Mouse (Mus musculus): ENCODE data around the gene Auh. TPM values are rescaled to one million over a fixed set of nuclear protein-coding genes. Genes with fewer than 3 reads are reported as not detected.

The Auh gene
- total RNA-seq, 2 experiments from 2014 or later: 108 to 111 TPM

GRCm38 (mm10) chr13:52806029-52806428, 123.5 kb downstream of the Auh start:
- DNase-seq (ENCODE audit: low spot score in 2 of 2): no peak

GRCm38 (mm10) chr13:52805581-52805980, 123.9 kb downstream of the Auh start:
- peak in 1 of 2 experiments; percentile 21 for DNase-seq (ENCODE audit: low spot score in 2 of 2)

GRCm38 (mm10) chr13:52802482-52802881, 127.0 kb downstream of the Auh start:
- DNase-seq (ENCODE audit: low spot score in 2 of 2): no peak

GRCm38 (mm10) chr13:52800687-52801341, 128.7 kb downstream of the Auh start:
- DNase-seq (ENCODE audit: low spot score in 2 of 2): no peak

- no peak for DNase-seq (ENCODE audit: low spot score in 2 of 2)
Measured at GRCm38 (mm10) chr13:52800091-52800490, 129.4 kb downstream of the Auh start.

GRCm38 (mm10) chr13:52794232-52794631, 135.2 kb downstream of the Auh start:
- no peak for DNase-seq (ENCODE audit: low spot score in 2 of 2)

- no peak for DNase-seq (ENCODE audit: low spot score in 2 of 2)
Measured at GRCm38 (mm10) chr13:52793434-52793989, 136.0 kb downstream of the Auh start.

- DNase-seq (ENCODE audit: low spot score in 2 of 2): no peak
Measured at GRCm38 (mm10) chr13:52792242-52792844, 137.1 kb downstream of the Auh start.

- DNase-seq (ENCODE audit: low spot score in 2 of 2): no peak
Measured at GRCm38 (mm10) chr13:52790894-52791293, 138.6 kb downstream of the Auh start.

Other genes with a start within 250 kb of the Auh start
- gene Nfil3, start 51.4 kb upstream of the Auh start, total RNA-seq (2021): 10 to 100 TPM; 18.8 to 22.0 TPM